Mouse (Mus musculus) liver, adult 2 months (tissue): ENCODE results near the gene Agmat. TPM values are rescaled to one million over a fixed set of nuclear protein-coding genes. Genes with fewer than 3 reads are reported as not detected.

Source experiments
- DNase-seq: peaks from one replicate; pipeline ENCODE4 v3.0.0-alpha.2; 2011; ENCODE audit warnings: low read depth, low spot score; ENCODE audit errors: extremely low read depth
- H3K27ac ChIP-seq: fragments of 200-500 bp; replicated peaks from 2 replicates; pipeline ENCODE4 v1.5.1; 2012; ENCODE audit warnings: low read depth, mild to moderate bottlenecking, control low read depth, inconsistent platforms, low read length; ENCODE audit not compliant: insufficient read depth
- H3K27me3 ChIP-seq: fragments of 200-500 bp; 2 replicates; pipeline ENCODE4 v1.6.1; 2012; ENCODE audit warnings: mild to moderate bottlenecking, moderate library complexity, low read length, inconsistent platforms; ENCODE audit not compliant: control insufficient read depth, insufficient read depth
- H3K36me3 ChIP-seq: fragments of 200-500 bp; 2 replicates; pipeline ENCODE4 v1.6.1; 2012; ENCODE audit warnings: low read length, inconsistent platforms; ENCODE audit not compliant: control insufficient read depth, insufficient read depth
- H3K4me1 ChIP-seq: fragments of 200-500 bp; 2 replicates; pipeline ENCODE4 v1.6.1; 2011; ENCODE audit warnings: low read length; ENCODE audit not compliant: control insufficient read depth, insufficient read depth
- H3K4me3 ChIP-seq: fragments of 200-500 bp; 2 replicates; pipeline ENCODE4 v1.5.1; 2011; ENCODE audit warnings: low read depth, mild to moderate bottlenecking, control low read depth, low read length, moderate library complexity; ENCODE audit not compliant: insufficient read depth
- H3K79me2 ChIP-seq: fragments of 200-500 bp; 2 replicates; pipeline ENCODE4 v1.6.1; 2012; ENCODE audit warnings: inconsistent platforms, mild to moderate bottlenecking, low read length, moderate library complexity; ENCODE audit not compliant: control insufficient read depth, insufficient read depth
- H3K9ac ChIP-seq: fragments of 200-500 bp; 2 replicates; pipeline ENCODE4 v1.6.1; 2012; ENCODE audit warnings: low read depth, mild to moderate bottlenecking, control low read depth, inconsistent platforms, low read length
- CTCF ChIP-seq: fragments of 200-500 bp; IDR thresholded peaks from 2 replicates; pipeline ENCODE4 v1.5.1; 2011; ENCODE audit warnings: low read depth, low read length, control low read depth
- POLR2A ChIP-seq: fragments of 200-500 bp; IDR thresholded peaks from 2 replicates; pipeline ENCODE4 v1.6.1; 2011; ENCODE audit warnings: low read length, control low read depth; ENCODE audit not compliant: insufficient read depth; ENCODE audit errors: extremely low read depth
- WGBS: fragments of 180-500 bp; shearing (Covaris S2); methylation state at CpG from one replicate; pipeline ENCODE4 v1.1.7; 2018; 5-methylcytosine and 5-hydroxymethylcytosine counted together
- polyA plus RNA-seq: library from polyadenylated mRNA; depleted of rRNA; stranded (reverse); fragments of >200 nt; gene quantifications from 2 replicates; pipeline ENCODE4 v1.2.3, GENCODE M21; 2012
- total RNA-seq: library from RNA; depleted of rRNA; stranded (reverse); fragments of >200 nt; gene quantifications from 2 replicates; pipeline ENCODE4 v1.2.3, GENCODE M21; 2014

The Agmat gene
- total and polyA plus RNA-seq, 2 experiments: 164 to 487 TPM

DNA sequence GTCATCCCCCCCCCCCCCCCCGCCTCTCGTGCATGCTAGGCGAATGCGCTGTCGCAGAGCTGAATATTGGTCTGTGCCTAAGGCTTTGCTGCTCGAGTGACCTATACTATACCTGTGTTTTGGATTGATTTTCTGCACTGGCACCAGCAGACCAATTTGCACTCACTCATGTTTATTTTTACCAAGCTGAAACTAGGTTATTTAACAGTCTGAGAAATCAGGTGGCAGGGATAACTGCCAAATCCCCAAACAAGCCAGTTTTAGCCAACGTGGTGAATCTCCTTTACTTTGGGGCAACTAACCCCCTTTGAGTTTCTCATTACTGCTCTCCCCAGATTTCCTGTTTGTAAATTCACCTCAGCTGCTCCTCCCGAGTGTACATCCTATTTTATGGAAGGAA is 45.5 kb downstream of the Agmat start:
- H3K9ac ChIP-seq: no peak overlapping the region
- no peak for TF ChIP-seq CTCF
- no peak for TF ChIP-seq POLR2A
- H3K36me3 ChIP-seq: peaks cover 4% of the 10 kb centered on the region; the same call in 1 of the 2 replicates
- H3K4me1 ChIP-seq: peaks cover 31% of the 10 kb centered on the region
- peaks cover 9% of the 10 kb centered on the region for H3K79me2 ChIP-seq
- WGBS: 26% methylated on average over 8 of the region's 8 CpGs
- H3K27ac ChIP-seq: peak overlapping the region; percentile 78
- H3K27me3 ChIP-seq: no peaks in the 10 kb centered on the region
- DNase-seq: peak; percentile 89
- H3K4me3 ChIP-seq: no peak overlapping the region

DNA sequence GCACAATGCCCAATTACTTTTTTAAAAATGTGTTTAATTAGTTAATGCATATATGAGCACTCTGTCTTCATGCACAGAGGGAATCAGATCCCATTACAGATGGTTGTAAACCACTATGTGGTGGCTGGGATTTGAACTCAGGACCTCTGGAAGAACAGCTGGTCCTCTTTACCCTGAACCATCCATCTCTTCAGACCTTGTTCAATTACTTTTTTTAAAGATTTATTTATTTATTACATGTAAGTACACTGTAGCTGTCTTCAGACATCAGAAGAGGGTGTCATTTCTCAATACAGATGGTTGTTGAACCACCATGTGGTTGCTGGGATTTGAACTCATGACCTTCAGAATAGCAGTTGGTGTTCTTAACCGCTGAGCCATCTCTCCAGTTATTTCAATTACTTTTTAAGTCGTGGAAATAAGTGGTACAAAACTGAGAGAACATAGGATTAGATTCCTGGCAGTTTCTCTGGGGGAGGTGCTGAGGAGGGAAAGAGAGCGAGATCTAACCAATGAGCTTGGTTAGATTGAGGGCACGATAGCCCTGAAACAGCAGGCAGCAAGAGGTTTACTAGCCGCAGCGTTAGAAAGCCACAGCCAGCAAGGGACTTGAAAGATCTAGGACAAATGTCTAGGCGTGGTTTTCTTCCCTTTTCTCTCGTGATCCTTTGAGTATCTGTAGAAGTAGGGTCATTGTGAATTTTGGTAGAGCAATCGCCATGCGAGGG is 46.2 kb downstream of the Agmat start:
- peak overlapping the region; percentile 26 for H3K4me3 ChIP-seq
- H3K27ac ChIP-seq: peak overlapping the region; percentile 78
- peaks cover 12% of the 10 kb centered on the region for H3K79me2 ChIP-seq
- no peak for TF ChIP-seq POLR2A
- TF ChIP-seq CTCF: no peak
- DNase-seq: peak; percentile 66
- H3K27me3 ChIP-seq: no peaks in the 10 kb centered on the region
- WGBS: 8% methylated on average over 10 of the region's 10 CpGs
- H3K4me1 ChIP-seq: peaks cover 31% of the 10 kb centered on the region
- H3K36me3 ChIP-seq: peaks cover 8% of the 10 kb centered on the region; the same call in 1 of the 2 replicates
- H3K9ac ChIP-seq: peak overlapping the region; percentile 63

DNA sequence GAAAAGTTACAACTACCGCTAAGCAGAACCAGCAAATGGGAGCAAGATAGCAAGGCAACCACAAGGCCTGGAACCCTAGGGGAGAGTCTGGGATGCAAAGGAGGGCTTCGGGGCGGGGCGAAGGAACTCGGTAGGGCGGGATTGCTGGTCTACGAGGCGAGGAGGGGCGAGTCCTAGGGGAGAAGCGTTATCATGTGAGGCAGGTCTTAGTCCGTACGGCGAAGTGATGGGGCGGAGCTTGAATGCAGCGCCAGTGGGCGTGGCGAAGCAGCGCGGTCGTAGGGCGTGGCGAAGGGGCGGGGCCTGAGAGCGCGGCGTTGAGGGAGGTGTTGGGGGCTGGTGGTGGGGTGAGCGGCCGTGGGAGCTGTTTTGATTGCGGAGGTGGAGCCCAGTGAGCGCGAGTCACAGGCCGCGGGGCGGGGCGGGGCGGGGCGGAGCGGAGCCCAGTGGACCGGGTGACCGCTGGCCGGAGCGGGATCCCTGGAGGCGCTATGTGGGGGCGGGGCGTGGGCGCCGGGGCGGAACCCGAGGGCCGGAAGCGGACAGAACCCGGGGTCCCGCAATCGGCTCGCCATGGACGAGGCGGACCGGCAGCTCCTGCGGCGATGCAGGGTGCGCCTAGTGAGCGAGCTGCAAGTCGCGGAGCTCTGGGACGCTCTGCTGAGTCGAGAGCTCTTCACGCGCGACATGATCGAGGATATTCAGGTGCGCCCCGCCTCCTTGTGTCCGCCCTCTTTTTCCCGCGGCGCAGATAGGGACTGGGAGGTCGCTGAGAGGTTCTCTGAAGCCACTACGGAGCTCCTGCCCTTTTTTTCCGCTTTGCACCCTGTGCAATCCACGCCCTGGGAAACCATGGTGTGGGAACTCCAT is 47.0 kb downstream of the Agmat start, which contains the start of gene Casp9:
Gene Casp9 (plus strand): TSS at position 331 of the 870 bp plus-strand sequence.
- DNase-seq: peak; percentile 88
- Histone ChIP-seq H3K4me1 (peaks cover 31% of the 10 kb centered on the region), H3K4me3 (peak within 1 kb of the TSS; percentile 96), H3K9ac (peak within 1 kb of the TSS; percentile 80), H3K79me2 (peaks cover 12% of the 10 kb centered on the region), H3K36me3 (peaks cover 10% of the 10 kb centered on the region; the same call in 1 of the 2 replicates), H3K27me3 (no peaks in the 10 kb centered on the region), H3K27ac (peak within 1 kb of the TSS; percentile 85)
- TF ChIP-seq POLR2A (peak; percentile 72), CTCF (no peak)
- WGBS: under 1% methylated on average over 77 of the region's 80 CpGs

DNA sequence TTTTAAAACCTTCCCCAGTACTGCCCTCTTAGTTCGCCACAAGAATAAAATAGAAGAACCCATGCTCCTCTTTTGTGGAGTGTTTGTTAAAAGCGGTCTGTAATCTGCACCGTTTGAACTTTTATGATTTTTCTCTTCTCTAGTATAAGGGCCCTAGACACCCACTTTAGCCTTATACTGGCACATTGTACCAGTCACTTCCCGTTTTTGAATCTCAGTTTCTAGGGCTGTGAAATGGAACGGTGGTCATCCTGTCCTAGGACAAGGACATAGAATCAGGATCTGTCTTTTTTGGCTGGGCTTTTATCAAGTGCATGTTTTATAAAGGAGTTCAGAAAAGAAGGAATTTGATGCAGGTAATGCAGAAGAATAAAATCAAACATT is 47.7 kb downstream of the Agmat start:
- peak overlapping the region; percentile 85 for H3K27ac ChIP-seq
- DNase-seq: no peak
- H3K9ac ChIP-seq: peak overlapping the region; percentile 80
- H3K4me3 ChIP-seq: peak overlapping the region; percentile 96
- peaks cover 10% of the 10 kb centered on the region; the same call in 1 of the 2 replicates for H3K36me3 ChIP-seq
- peaks cover 12% of the 10 kb centered on the region for H3K79me2 ChIP-seq
- no peaks in the 10 kb centered on the region for H3K27me3 ChIP-seq
- H3K4me1 ChIP-seq: peaks cover 31% of the 10 kb centered on the region
- TF ChIP-seq CTCF (no peak), POLR2A (no peak)
- 2% methylated on average over 5 of the region's 5 CpGs for WGBS

DNA sequence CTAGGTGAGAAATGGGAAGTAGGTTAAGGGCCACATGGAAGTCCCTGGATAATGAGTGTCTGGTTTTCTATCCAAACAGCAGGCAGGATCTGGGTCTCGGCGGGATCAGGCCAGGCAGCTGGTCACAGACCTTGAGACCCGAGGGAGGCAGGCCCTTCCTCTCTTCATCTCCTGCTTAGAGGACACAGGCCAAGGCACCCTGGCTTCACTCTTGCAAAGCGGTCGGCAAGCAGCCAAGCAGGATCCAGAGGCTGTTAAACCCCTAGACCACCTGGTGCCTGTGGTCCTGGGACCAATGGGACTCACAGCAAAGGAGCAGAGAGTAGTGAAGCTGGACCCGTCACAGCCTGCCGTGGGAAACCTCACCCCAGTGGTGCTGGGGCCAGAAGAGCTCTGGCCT is 49.9 kb downstream of the Agmat start:
- Histone ChIP-seq H3K36me3 (peaks cover 10% of the 10 kb centered on the region; the same call in 1 of the 2 replicates), H3K9ac (peak overlapping the region; percentile 40), H3K4me1 (peaks cover 26% of the 10 kb centered on the region), H3K27ac (peak overlapping the region; percentile 60), H3K27me3 (no peaks in the 10 kb centered on the region), H3K79me2 (peaks cover 12% of the 10 kb centered on the region), H3K4me3 (no peak overlapping the region)
- no peak for DNase-seq
- TF ChIP-seq POLR2A (no peak), CTCF (no peak)
- 47% methylated on average over 7 of the region's 7 CpGs for WGBS
